Mouse (Mus musculus) cerebellum, adult 2 months (tissue): Measurements from ENCODE around the gene Prr15.

ENCODE experiments used
- CTCF ChIP-seq: fragments of 200-500 bp; IDR thresholded peaks from 2 replicates; pipeline ENCODE4 v1.5.1; 2011; ENCODE audit warnings: low read depth, mild to moderate bottlenecking, control low read depth, low read length, moderate library complexity, borderline replicate concordance; ENCODE audit not compliant: insufficient read depth
- POLR2A ChIP-seq: fragments of 200-500 bp; IDR thresholded peaks from 2 replicates; pipeline ENCODE4 v1.6.1; 2011; ENCODE audit warnings: low read length, control low read depth, borderline replicate concordance; ENCODE audit not compliant: insufficient read depth

DNA sequence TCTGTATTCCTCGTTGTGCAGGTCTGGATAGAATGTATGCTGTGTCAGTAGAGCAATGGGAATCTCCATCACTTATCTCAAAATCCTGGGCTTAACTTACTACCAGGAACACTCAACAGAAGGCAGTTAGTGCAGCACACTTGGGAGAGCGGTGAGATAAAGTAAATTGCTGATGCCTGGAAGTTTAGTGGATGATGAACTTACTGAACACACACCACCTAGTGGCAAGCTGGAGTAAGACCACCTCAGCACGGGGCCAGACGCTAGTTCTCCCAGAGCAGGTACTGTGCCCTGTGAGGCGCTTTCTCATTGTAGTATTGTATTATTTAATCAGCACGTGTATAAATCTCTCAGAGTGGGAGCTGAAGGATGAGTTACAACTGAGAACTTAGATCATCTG is 42.4 kb downstream of the Prr15 start:
- TF ChIP-seq CTCF (peak; percentile 90), POLR2A (no peak)
